Mouse (Mus musculus): ENCODE measurements around the gene Alox12. TPM values are rescaled to one million over a fixed set of nuclear protein-coding genes. Genes with fewer than 3 reads are reported as not detected.

Alox12 gene
- total RNA-seq (2023): 0.51 TPM in 1 of 2 replicates, not detected in the other

DNA sequence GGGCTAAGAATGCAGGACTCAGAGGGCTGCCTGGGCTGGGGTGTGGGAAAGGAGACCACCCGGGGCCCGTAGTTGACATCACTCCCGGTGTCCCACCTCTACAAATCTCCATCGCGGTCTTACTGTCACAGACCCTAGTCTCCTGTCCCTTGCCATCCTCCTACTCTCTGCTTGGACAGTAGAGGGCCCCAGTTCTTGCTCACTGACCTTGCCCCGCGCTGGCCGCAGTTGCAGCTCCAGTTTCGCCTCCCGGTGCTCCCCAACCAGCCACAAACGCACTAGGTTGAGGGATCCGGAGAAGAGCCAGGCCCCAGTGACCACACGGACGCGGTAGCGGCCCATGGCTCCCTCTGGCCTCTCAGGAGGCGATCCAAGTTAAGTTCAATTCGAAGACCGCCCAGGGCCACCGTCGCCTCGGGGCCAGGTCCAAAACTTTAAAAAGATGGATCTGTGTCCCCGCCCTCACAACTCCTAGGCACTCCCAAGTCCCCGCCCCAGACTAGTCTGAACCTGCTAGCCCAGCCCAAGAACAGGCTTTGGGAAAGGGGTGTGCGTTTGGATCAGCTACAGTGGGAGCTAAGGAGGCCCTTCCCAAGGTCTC, at the start of gene Alox12:
TSS of gene Alox12 (minus strand) at position 423 of the 601 bp plus-strand sequence.

DNA sequence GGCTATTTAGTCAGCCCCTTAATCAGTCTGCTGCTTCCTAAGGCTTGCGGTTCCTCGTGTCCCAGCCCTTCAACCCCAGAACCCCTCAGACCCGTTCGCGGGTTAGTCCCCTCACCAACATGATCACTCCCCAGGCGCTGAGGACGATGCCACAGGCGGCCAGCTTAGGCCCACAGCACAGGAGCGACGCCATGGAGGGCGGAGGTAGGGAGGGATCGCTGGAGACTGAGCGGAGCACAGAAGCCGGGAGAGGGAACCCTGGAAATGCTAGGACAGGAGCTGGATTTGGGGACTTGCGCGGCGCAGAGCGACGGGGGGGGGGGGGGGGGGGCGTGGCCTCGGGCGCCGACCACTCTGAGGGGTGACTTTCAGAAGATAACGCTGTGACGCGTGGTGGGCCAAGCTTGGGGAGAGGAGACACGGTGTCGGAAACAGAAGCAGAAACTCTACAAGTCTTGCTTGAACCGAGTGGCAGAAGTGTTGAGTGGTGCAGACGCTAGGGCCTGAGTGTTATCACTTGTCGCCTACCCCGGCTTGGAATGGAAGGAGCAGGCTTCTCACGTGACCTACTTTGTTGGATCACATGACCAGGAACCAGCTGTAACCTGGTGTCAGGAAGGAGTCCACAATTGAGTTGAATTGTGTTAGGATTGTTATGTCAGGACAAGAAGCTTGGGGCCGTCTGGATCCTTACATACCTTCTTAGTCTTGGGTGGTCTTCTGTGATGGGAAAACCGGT, 15.4 kb downstream of the Alox12 start, which contains the start of the genes Gm21988 and Rnasek:
TSS of gene Gm21988 (minus strand) at position 290 of the 739 bp plus-strand sequence.
TSS of gene Rnasek (minus strand) at position 302 of the 739 bp plus-strand sequence.

DNA sequence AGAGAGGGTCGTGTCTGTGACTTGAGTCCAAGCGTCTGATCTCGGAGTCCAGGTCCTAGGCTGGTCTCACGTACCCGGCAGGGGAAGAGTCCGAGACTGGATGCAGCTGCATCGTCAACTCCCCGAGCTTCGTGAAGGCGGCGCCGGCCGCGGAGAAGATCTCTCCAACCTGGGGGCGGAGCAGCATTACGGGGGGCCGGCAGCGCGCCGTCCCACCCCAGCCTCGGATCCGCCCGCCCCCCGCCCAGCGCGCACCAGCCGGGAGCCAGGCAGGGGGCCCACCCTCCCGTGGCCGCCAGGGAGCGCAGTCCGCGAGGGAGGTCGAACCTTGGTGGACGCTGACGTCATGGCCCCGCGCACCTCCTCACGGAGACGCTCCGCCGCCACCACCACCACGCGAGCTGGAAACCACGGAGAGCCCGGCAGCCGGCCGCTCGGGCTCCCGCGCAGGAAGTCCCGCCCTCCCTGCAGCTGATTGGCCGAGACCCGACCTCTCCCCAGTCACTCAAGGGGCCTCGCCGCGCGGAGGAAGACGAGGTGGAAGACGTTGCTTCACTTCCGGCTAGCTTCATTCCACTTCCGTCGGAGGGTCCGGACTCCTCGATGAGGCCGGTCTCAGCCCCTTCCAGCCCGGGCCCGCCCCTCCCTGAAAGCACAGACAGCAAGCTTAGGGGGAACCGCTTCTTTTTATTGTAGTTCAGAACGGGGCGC, 17.5 kb downstream of the Alox12 start, which contains the start of gene 0610010K14Rik:
TSS of gene 0610010K14Rik (minus strand) at position 458 of the 711 bp plus-strand sequence.

DNA sequence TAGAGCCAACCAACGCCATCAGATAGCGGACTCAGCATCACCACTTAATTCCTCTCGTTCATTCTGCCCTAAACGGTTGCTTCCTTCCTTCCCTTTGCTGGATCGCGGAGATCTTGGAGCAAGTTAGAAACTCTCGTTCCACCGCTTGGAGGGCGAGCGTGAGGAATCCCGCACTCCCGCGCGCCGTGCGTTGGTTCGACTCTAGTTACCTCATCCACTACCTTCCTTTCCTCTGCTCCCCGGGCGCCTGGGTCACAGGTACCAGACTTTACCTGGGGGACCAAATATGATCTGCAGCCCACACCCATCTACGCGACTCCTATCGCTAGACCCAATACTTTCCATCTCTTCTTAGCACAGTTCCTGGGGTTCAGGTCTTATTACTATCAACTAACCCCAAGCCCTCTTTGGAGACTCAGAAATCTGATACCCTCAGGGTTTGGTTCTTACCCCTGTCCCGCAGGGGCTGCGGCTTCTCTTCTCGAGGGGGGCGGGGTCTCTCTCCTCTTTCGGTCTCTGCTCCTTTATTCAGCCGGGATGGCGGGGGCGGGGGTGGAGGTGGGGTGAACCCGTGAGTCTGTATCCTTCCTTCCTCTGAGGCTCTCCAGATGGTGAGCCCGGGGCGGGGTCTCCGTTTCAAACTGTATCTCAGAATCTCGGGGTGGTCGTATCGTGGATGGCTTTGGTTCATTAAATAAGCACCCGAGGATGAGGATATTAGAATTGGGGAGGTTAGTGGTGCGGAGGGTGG, 25.7 kb downstream of the Alox12 start, which contains the start of gene Bcl6b:
TSS of gene Bcl6b (minus strand) at position 539 of the 751 bp plus-strand sequence.

DNA sequence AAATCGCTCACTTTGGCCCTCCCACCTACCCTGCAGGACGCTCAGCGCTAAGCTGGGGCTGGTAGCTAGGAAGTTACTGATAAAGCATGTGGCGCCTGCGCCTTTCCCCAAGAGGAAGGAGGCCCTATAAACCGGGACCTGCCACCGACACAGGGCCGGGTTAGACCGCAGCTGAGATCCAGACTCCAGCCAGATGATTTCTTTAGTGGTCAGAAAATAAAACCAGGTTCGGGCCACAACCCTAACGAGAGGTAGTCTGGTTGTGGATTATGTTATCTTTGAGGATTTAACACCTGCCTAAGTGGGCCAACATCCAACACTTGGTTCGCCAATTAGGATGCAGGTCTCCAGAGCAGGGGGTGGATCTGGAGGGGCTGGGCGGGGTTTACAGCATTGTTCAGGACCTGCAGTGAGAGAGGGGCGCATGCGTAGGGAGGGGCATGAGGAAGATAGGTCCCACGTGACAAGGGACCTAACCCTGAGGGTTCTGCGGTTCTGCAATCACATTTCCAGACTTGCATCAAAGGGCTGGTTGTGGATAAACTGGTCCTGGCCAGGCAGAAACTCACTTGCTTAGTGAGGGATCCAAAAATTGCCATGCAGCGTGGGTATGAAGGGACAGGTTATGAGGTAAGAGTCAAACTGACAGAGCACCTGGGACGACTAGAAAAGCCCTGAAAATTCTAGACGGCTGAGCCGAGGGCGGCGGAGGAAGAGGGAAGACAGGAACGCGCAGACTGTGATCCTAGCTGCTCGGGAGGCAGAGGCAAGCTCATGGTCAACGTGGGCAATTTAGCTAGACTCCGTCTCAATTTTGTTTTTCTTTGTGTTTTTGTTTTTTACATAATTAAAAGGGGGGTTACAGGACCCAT, 34.2 kb downstream of the Alox12 start, which contains the start of gene Slc16a13:
TSS of gene Slc16a13 (minus strand) at position 334 of the 872 bp plus-strand sequence.

DNA sequence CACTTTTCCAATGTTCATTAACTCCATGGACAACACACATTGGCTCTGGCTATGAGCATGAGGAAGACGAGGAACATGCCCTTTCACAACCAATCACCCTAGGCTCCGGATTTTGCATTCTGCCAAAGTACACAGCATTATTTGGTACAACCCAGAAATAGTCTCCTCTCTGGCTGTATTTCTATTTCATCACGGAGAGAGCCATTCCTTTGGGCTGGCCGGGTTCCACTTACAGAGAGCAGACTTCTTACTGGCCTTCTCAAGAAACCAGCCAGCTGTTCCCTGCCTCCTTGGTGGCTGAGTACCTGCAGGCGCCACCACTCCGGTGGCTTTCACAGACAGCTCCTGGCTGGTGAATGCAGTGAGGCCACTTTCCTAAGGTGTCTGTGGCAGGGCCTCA, 42.7 kb downstream of the Alox12 start, which contains the start of gene Slc16a11:
TSS of gene Slc16a11 (plus strand) at position 330 of the 400 bp plus-strand sequence.

Other genes starting within 250 kb of the Alox12 start
- gene Acadvl, start 239.9 kb downstream of the Alox12 start, total RNA-seq (2023): 41.4 and 52.4 TPM in 2 replicates
- gene Dlg4, start 238.4 kb downstream of the Alox12 start, total RNA-seq (2023): 3.3 and 6.2 TPM in 2 replicates
- not detected in 2 replicates for gene Asgr1, start 201.3 kb downstream of the Alox12 start, total RNA-seq (2023)
- 0.69 TPM in 1 of 2 replicates, not detected in the other for gene Asgr2, start 162.7 kb downstream of the Alox12 start, total RNA-seq (2023)
- 6.6 and 9.0 TPM in 2 replicates for gene Mgl2, start 125.0 kb downstream of the Alox12 start, total RNA-seq (2023)
- 11.3 and 11.4 TPM in 2 replicates for gene Clec10a, start 99.2 kb downstream of the Alox12 start, total RNA-seq (2023)
- gene Slc16a11, start 42.6 kb downstream of the Alox12 start, total RNA-seq (2023): not detected in 2 replicates
- gene Slc16a13, start 34.3 kb downstream of the Alox12 start, total RNA-seq (2023): 0.95 and 2.2 TPM in 2 replicates
- not detected in 2 replicates for gene Bcl6b, start 25.6 kb downstream of the Alox12 start, total RNA-seq (2023)
- gene 0610010K14Rik, start 17.4 kb downstream of the Alox12 start, total RNA-seq (2023): 33.5 and 36.5 TPM in 2 replicates
- 3.0 and 5.2 TPM in 2 replicates for gene Gm21988, start 15.5 kb downstream of the Alox12 start, total RNA-seq (2023)
- gene Rnasek, start 15.5 kb downstream of the Alox12 start, total RNA-seq (2023): 101 and 117 TPM in 2 replicates
- gene Alox12e, start 67.3 kb upstream of the Alox12 start, total RNA-seq (2023): not detected in 2 replicates
- gene Alox15, start 96.7 kb upstream of the Alox12 start, total RNA-seq (2023): 1.2 and 3.1 TPM in 2 replicates
- gene Pelp1, start 154.7 kb upstream of the Alox12 start, total RNA-seq (2023): 12.0 and 22.1 TPM in 2 replicates
- 950 and 1,080 TPM in 2 replicates for gene Arrb2, start 177.3 kb upstream of the Alox12 start, total RNA-seq (2023)
- gene Med11, start 196.6 kb upstream of the Alox12 start, total RNA-seq (2023): 24.7 and 31.8 TPM in 2 replicates
- 0.61 and 0.66 TPM in 2 replicates for gene Zmynd15, start 204.1 kb upstream of the Alox12 start, total RNA-seq (2023)
- gene Cxcl16, start 204.6 kb upstream of the Alox12 start, total RNA-seq (2023): 2.9 and 7.3 TPM in 2 replicates
- gene Tm4sf5, start 249.9 kb upstream of the Alox12 start, total RNA-seq (2023): not detected in 2 replicates

All from neutrophil, adult 65 days (primary cell).